Mouse (Mus musculus) liver (tissue): ENCODE data around the gene Vmn1r119.
"Not testable (repeated sequence)": the region's sequence is repeated elsewhere in the genome, so short reads cannot be mapped to it uniquely, and the experiment has no call there.

Source experiments
- DNase-seq: peaks from one replicate; pipeline ENCODE4 v3.0.0-alpha.2; 2020; ENCODE audit warnings: mixed read lengths

Gene Vmn1r119

GRCm38 (mm10) chr7:21012355-21012754 lies at the start of gene Vmn1r119:
Gene Vmn1r119, minus strand, starts transcription at chr7:21012455.
- DNase-seq: not testable (repeated sequence)

- DNase-seq: not testable (repeated sequence)
These were observed 41.4 kb upstream of the Vmn1r119 start, which contains the start of gene Vmn1r120 for GRCm38 (mm10) chr7:21053684-21054083. Gene Vmn1r120, minus strand, starts transcription at chr7:21053784.
